Mouse (Mus musculus) ES-E14 (cell line): ENCODE measurements around the gene Kif26b.

Experiments
- CHD2 ChIP-seq: IDR thresholded peaks from 2 replicates; pipeline ENCODE4 v1.6.1; 2014; ENCODE audit warnings: mild to moderate bottlenecking, low read depth, low read length, inconsistent platforms
- HCFC1 ChIP-seq: IDR thresholded peaks from 2 replicates; pipeline ENCODE4 v1.6.1; 2012; ENCODE audit warnings: low read length, inconsistent platforms, borderline replicate concordance; ENCODE audit not compliant: insufficient read depth
- MAFK ChIP-seq: IDR thresholded peaks from 2 replicates; pipeline ENCODE4 v1.6.1; 2014; ENCODE audit warnings: mild to moderate bottlenecking, low read depth, low read length, inconsistent platforms; ENCODE audit not compliant: insufficient read depth
- ZNF384 ChIP-seq: IDR thresholded peaks from 2 replicates; pipeline ENCODE4 v1.6.1; 2012; ENCODE audit warnings: low read depth, low read length, inconsistent platforms

- TF ChIP-seq MAFK (no peak), CHD2 (no peak), ZNF384 (no peak), HCFC1 (no peak)
Measured at GRCm38 (mm10) chr1:178512323-178513031, 16.4 kb upstream of the Kif26b start.
